Mouse (Mus musculus) megakaryocyte, embryonic 14.5 days (primary cell): ENCODE results near the gene Atg16l2. TPM values are rescaled to one million over a fixed set of nuclear protein-coding genes. Genes with fewer than 3 reads are reported as not detected.

Experiments used
- H3K27me3 ChIP-seq: replicated peaks from 2 replicates; pipeline ENCODE3; 2012; ENCODE audit warnings: inconsistent platforms
- H3K36me3 ChIP-seq: replicated peaks from 2 replicates; pipeline ENCODE3; 2012; ENCODE audit warnings: low read length, inconsistent platforms, mixed read lengths
- H3K4me1 ChIP-seq: 2 replicates; pipeline ENCODE4 v1.6.1; 2012; ENCODE audit warnings: inconsistent platforms
- H3K4me3 ChIP-seq: replicated peaks from 2 replicates; pipeline ENCODE3; 2012; ENCODE audit warnings: moderate library complexity, mild to moderate bottlenecking, inconsistent platforms
- H3K9me3 ChIP-seq: 2 replicates; pipeline ENCODE4 v1.6.1; 2012; ENCODE audit warnings: inconsistent platforms
- FLI1 ChIP-seq: IDR thresholded peaks from 2 replicates; pipeline ENCODE4 v1.6.1; 2012; ENCODE audit warnings: low read length, inconsistent platforms, mixed read lengths
- GATA1 ChIP-seq: IDR thresholded peaks from 3 replicates; pipeline ENCODE4 v1.6.1; 2012; ENCODE audit warnings: mixed read lengths, low read length, inconsistent platforms, borderline replicate concordance
- polyA plus RNA-seq: library from polyadenylated mRNA; stranded (reverse); fragments of >175 nt; gene quantifications from 2 replicates; pipeline ENCODE4 v1.2.3, GENCODE M21; 2012; ENCODE audit warnings: low replicate concordance; ENCODE audit not compliant: insufficient read depth

The Atg16l2 gene
- polyA plus RNA-seq, 1 experiment: 7.8 TPM

GRCm38 (mm10) chr7:101293611-101294010 is 8.4 kb downstream of the Atg16l2 start:
- TF ChIP-seq GATA1: no peak
- TF ChIP-seq FLI1: no peak
- no peaks in the 10 kb centered on the region for H3K27me3 ChIP-seq
- peaks cover 84% of the 10 kb centered on the region for H3K36me3 ChIP-seq
- H3K4me3 ChIP-seq: no peak overlapping the region
- no peaks in the 10 kb centered on the region for H3K9me3 ChIP-seq
- peaks cover 13% of the 10 kb centered on the region for H3K4me1 ChIP-seq

GRCm38 (mm10) chr7:101293138-101293537 is 8.9 kb downstream of the Atg16l2 start:
- Histone ChIP-seq H3K9me3 (no peaks in the 10 kb centered on the region), H3K36me3 (peaks cover 84% of the 10 kb centered on the region), H3K27me3 (no peaks in the 10 kb centered on the region), H3K4me1 (peaks cover 16% of the 10 kb centered on the region), H3K4me3 (no peak overlapping the region)
- TF ChIP-seq FLI1 (no peak), GATA1 (no peak)

- Histone ChIP-seq H3K9me3 (no peaks in the 10 kb centered on the region), H3K36me3 (peaks cover 86% of the 10 kb centered on the region), H3K4me1 (peaks cover 19% of the 10 kb centered on the region), H3K27me3 (no peaks in the 10 kb centered on the region), H3K4me3 (no peak overlapping the region)
- TF ChIP-seq FLI1 (no peak), GATA1 (no peak)
Observed at GRCm38 (mm10) chr7:101292696-101293095, 9.4 kb downstream of the Atg16l2 start.

GRCm38 (mm10) chr7:101292086-101292485 is 10.0 kb downstream of the Atg16l2 start:
- Histone ChIP-seq H3K4me3 (no peak overlapping the region), H3K4me1 (peaks cover 17% of the 10 kb centered on the region), H3K9me3 (no peaks in the 10 kb centered on the region), H3K27me3 (no peaks in the 10 kb centered on the region), H3K36me3 (peaks cover 88% of the 10 kb centered on the region)
- no peak for TF ChIP-seq GATA1
- TF ChIP-seq FLI1: no peak

- peaks cover 88% of the 10 kb centered on the region for H3K36me3 ChIP-seq
- no peaks in the 10 kb centered on the region for H3K27me3 ChIP-seq
- no peak overlapping the region for H3K4me3 ChIP-seq
- H3K9me3 ChIP-seq: no peaks in the 10 kb centered on the region
- peaks cover 17% of the 10 kb centered on the region for H3K4me1 ChIP-seq
- no peak for TF ChIP-seq GATA1
- no peak for TF ChIP-seq FLI1
Observed at GRCm38 (mm10) chr7:101291641-101292040, 10.4 kb downstream of the Atg16l2 start.

GRCm38 (mm10) chr7:101291211-101291610 is 10.8 kb downstream of the Atg16l2 start:
- Histone ChIP-seq H3K4me3 (no peak overlapping the region), H3K9me3 (no peaks in the 10 kb centered on the region), H3K4me1 (peaks cover 17% of the 10 kb centered on the region), H3K27me3 (no peaks in the 10 kb centered on the region), H3K36me3 (peaks cover 88% of the 10 kb centered on the region)
- no peak for TF ChIP-seq GATA1
- TF ChIP-seq FLI1: no peak

GRCm38 (mm10) chr7:101290401-101290800 is 11.7 kb downstream of the Atg16l2 start:
- TF ChIP-seq GATA1 (no peak), FLI1 (no peak)
- Histone ChIP-seq H3K4me1 (peaks cover 17% of the 10 kb centered on the region), H3K27me3 (no peaks in the 10 kb centered on the region), H3K36me3 (peaks cover 88% of the 10 kb centered on the region), H3K9me3 (no peaks in the 10 kb centered on the region), H3K4me3 (no peak overlapping the region)

- H3K9me3 ChIP-seq: no peaks in the 10 kb centered on the region
- TF ChIP-seq GATA1: no peak
- no peak for TF ChIP-seq FLI1
- no peaks in the 10 kb centered on the region for H3K27me3 ChIP-seq
- H3K4me3 ChIP-seq: no peak overlapping the region
- peaks cover 89% of the 10 kb centered on the region for H3K36me3 ChIP-seq
- H3K4me1 ChIP-seq: peaks cover 22% of the 10 kb centered on the region
Observed at GRCm38 (mm10) chr7:101288436-101288835, 13.6 kb downstream of the Atg16l2 start.

- no peak for TF ChIP-seq FLI1
- no peak for TF ChIP-seq GATA1
- Histone ChIP-seq H3K36me3 (peaks cover 90% of the 10 kb centered on the region), H3K4me3 (no peak overlapping the region), H3K27me3 (no peaks in the 10 kb centered on the region), H3K4me1 (peaks cover 23% of the 10 kb centered on the region), H3K9me3 (no peaks in the 10 kb centered on the region)
Observed at GRCm38 (mm10) chr7:101287820-101288219, 14.2 kb downstream of the Atg16l2 start.

- TF ChIP-seq GATA1: no peak
- H3K9me3 ChIP-seq: no peaks in the 10 kb centered on the region
- peaks cover 23% of the 10 kb centered on the region for H3K4me1 ChIP-seq
- no peak overlapping the region for H3K4me3 ChIP-seq
- H3K27me3 ChIP-seq: no peaks in the 10 kb centered on the region
- H3K36me3 ChIP-seq: peaks cover 93% of the 10 kb centered on the region
Observed at GRCm38 (mm10) chr7:101286891-101287290, 15.2 kb downstream of the Atg16l2 start.

- Histone ChIP-seq H3K27me3 (no peaks in the 10 kb centered on the region), H3K4me1 (peaks cover 20% of the 10 kb centered on the region), H3K9me3 (no peaks in the 10 kb centered on the region), H3K4me3 (no peak overlapping the region), H3K36me3 (peaks cover 92% of the 10 kb centered on the region)
- TF ChIP-seq GATA1: no peak
- no peak for TF ChIP-seq FLI1
Observed at GRCm38 (mm10) chr7:101284504-101284903, 17.5 kb downstream of the Atg16l2 start.
